Mouse (Mus musculus) cortical plate, adult 2 months (tissue): ENCODE measurements around the gene Nelfcd.

ENCODE experiments used
- CTCF ChIP-seq: fragments of 200-500 bp; IDR thresholded peaks from 2 replicates; pipeline ENCODE4 v1.5.1; 2011; ENCODE audit warnings: mild to moderate bottlenecking, control low read depth, low read length; ENCODE audit not compliant: insufficient read depth; ENCODE audit errors: extremely low read depth
- POLR2A ChIP-seq: fragments of 200-500 bp; IDR thresholded peaks from 2 replicates; pipeline ENCODE4 v1.6.1; 2011; ENCODE audit warnings: mild to moderate bottlenecking, low read length, control low read depth; ENCODE audit not compliant: insufficient read depth; ENCODE audit errors: extremely low read depth

GRCm38 (mm10) chr2:174472818-174473549, 57.4 kb downstream of the Nelfcd start, which contains the start of gene Prelid3b:
- TF ChIP-seq CTCF: no peak
- 0 out of 2 replicates have a peak, but pooled peaks have one; percentile 26 for TF ChIP-seq POLR2A
